ENCODE assay signal across 28 mouse cellular contexts in the genomic region with DNA sequence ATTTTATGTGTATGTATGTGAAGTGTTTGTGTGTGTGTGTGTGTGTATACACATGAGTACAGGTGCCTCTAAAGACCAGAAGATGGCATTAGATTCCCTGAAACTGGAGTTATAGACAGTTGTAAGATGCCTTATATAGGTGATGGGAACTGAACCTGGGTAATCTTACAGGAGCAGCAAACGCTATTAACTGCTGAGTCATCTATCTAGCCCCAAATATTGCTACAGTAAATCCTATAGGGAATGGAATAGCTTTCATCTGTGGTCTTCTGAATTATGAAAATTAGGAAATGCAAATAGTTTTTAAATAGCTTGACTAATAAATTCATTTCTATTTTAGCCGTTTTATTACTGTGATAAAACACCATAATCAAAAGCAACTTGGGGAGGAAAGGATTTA.
"Had no signal": no experiment of that assay in that cellular context is flagged by ENCODE, and none has a peak within 500 bp of the region (broad histone marks: within the 10 kb centered on the region; RNA-seq: fewer than 3 reads in every experiment).

No protein-coding gene starts in this region.

- H3K9me3 ChIP-seq: heart, embryonic 10.5 days; heart, embryonic 12.5 days; hindbrain, embryonic 10.5 days; hindbrain, embryonic 12.5 days; intestine, embryonic 15.5 days; limb, embryonic 13.5 days; limb, embryonic 15.5 days; liver, embryonic 15.5 days had no signal

- ATAC-seq: hindbrain, embryonic 16.5 days; inflammation-experienced regulatory T-cells, adult 6 months; intestine, embryonic 15.5 days; intestine, postnatal 0 days had no signal

- H3K4me2 ChIP-seq: heart, embryonic 12.5 days; hindbrain, embryonic 12.5 days; hindbrain, embryonic 14.5 days; intestine, embryonic 15.5 days; limb, embryonic 13.5 days; limb, embryonic 15.5 days; liver, embryonic 11.5 days; liver, embryonic 15.5 days had no signal

- H3K27me3 ChIP-seq: heart, embryonic 12.5 days; hindbrain, embryonic 12.5 days; intestine, embryonic 15.5 days; limb, embryonic 13.5 days; limb, embryonic 15.5 days; liver, embryonic 15.5 days had no signal

- H3K4me1 ChIP-seq: heart, embryonic 10.5 days; heart, embryonic 12.5 days; hindbrain, embryonic 10.5 days; hindbrain, embryonic 12.5 days; intestine, embryonic 15.5 days; limb, embryonic 13.5 days; limb, embryonic 15.5 days had no signal

- H3K27ac ChIP-seq: gastrocnemius, adult 2 months; heart, embryonic 10.5 days; hindbrain, embryonic 10.5 days; hindbrain, embryonic 12.5 days; hindbrain, embryonic 14.5 days; intestine, embryonic 15.5 days; kidney, postnatal 0 days; limb, embryonic 13.5 days; limb, embryonic 15.5 days; liver, embryonic 15.5 days had no signal

- H3K4me3 ChIP-seq: gastrocnemius, adult 2 months; heart, embryonic 10.5 days; heart, embryonic 12.5 days; hindbrain, embryonic 10.5 days; hindbrain, embryonic 12.5 days; intestine, embryonic 15.5 days; limb, embryonic 13.5 days; limb, embryonic 15.5 days; liver, embryonic 15.5 days had no signal

- H3K9ac ChIP-seq: heart, embryonic 12.5 days; hindbrain, embryonic 12.5 days; hindbrain, embryonic 14.5 days; intestine, embryonic 15.5 days; limb, embryonic 13.5 days; limb, embryonic 15.5 days; liver, embryonic 15.5 days had no signal

- DNase-seq: gastrocnemius, adult 2 months; gastrocnemius, postnatal 10 days; gastrocnemius, postnatal 25 days; heart, adult 18-20 months; heart, postnatal 10 days; heart, postnatal 4 days; kidney, adult 18-20 months; kidney, adult 8-10 months; kidney, postnatal 25 days; kidney, postnatal 4 days; layer of hippocampus, adult 9-11 months; layer of hippocampus, postnatal 36 days; left cerebral cortex, postnatal 4 days; lung, adult 18-20 months had no signal
